Mouse (Mus musculus) liver, embryonic 16.5 days (tissue): ENCODE data around the gene Nit2. TPM values are rescaled to one million over a fixed set of nuclear protein-coding genes. Genes with fewer than 3 reads are reported as not detected.
"Not testable (repeated sequence)": the region's sequence is repeated elsewhere in the genome, so short reads cannot be mapped to it uniquely, and the experiment has no call there.

Experiments
- ATAC-seq: fragments of 200-750 bp; cut with Nextera tagmentation; 2 replicates; pipeline ENCODE4 v1.8.0; 2017; ENCODE audit warnings: low read depth, mild to moderate bottlenecking, moderate number of reproducible peaks, moderate library complexity
- H3K27ac ChIP-seq: fragments of 300-500 bp; sonication (generic); 2 replicates; pipeline ENCODE4 v1.5.1; 2014; ENCODE audit warnings: mild to moderate bottlenecking, low read length
- H3K27me3 ChIP-seq: fragments of 300-500 bp; sonication (generic); 2 replicates; pipeline ENCODE4 v1.6.1; 2014; ENCODE audit warnings: low read depth, low read length, mixed read lengths; ENCODE audit not compliant: control insufficient read depth, insufficient read depth
- H3K36me3 ChIP-seq: fragments of 300-500 bp; sonication (generic); 2 replicates; pipeline ENCODE4 v1.6.1; 2014; ENCODE audit warnings: mild to moderate bottlenecking; ENCODE audit not compliant: control insufficient read depth, insufficient read depth
- H3K4me1 ChIP-seq: fragments of 300-500 bp; sonication (generic); 2 replicates; pipeline ENCODE4 v1.6.1; 2014; ENCODE audit warnings: low read depth, low read length, mixed read lengths; ENCODE audit not compliant: control insufficient read depth
- H3K4me2 ChIP-seq: fragments of 300-500 bp; sonication (generic); 2 replicates; pipeline ENCODE4 v1.6.1; 2014; ENCODE audit warnings: low read depth, low read length, mixed read lengths
- H3K4me3 ChIP-seq: fragments of 300-500 bp; sonication (generic); 2 replicates; pipeline ENCODE4 v1.5.1; 2014; ENCODE audit warnings: low read depth, mild to moderate bottlenecking, low read length
- H3K9ac ChIP-seq: fragments of 300-500 bp; sonication (generic); 2 replicates; pipeline ENCODE4 v1.6.1; 2014; ENCODE audit warnings: low read depth, low read length
- H3K9me3 ChIP-seq: fragments of 300-500 bp; sonication (generic); replicated peaks from 2 replicates; pipeline ENCODE4 v1.6.1; 2016; ENCODE audit warnings: low read length; ENCODE audit not compliant: control insufficient read depth
- WGBS: fragments of 180-500 bp; shearing (Covaris S2); extraction: QIAGEN DNeasy Blood & Tissue Kit; methylation state at CpG from one replicate; pipeline ENCODE4 v1.1.7; 2014; ENCODE audit not compliant: insufficient replicate concordance; 5-methylcytosine and 5-hydroxymethylcytosine counted together
- polyA plus RNA-seq: library from polyadenylated mRNA; unstranded; fragments of >200 nt; fragmentation: Nextera tagmentation; extraction: Ambion mirVana; gene quantifications from 2 replicates; pipeline ENCODE4 v1.2.1, GENCODE M21; 2015

Gene Nit2
- polyA plus RNA-seq, 1 experiment from 2014 or later: 48.0 TPM

DNA sequence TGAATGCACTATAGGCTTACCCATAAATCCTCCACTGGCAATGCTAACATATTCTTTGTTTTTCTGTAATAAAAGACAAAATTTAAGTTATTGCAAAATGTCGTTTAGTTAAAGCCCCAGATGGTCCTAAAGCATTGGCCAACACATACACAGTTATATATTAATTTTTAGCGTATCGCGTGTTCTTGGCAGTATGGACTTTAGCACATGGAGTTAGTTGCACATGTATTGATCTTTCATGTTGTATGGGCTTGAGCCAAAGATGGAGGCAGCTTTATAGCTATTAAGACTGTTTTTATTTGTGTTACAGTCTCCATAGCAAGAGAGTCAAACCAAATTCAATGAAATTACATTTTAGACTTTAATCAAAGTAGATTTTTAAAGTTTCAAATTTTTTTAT lies 19.5 kb upstream of the Nit2 start:
- Histone ChIP-seq H3K9me3 (no peaks in the 10 kb centered on the region), H3K4me3 (no peak overlapping the region), H3K4me2 (no peak overlapping the region), H3K27me3 (no peaks in the 10 kb centered on the region), H3K9ac (no peak overlapping the region), H3K27ac (no peak overlapping the region), H3K4me1 (no peaks in the 10 kb centered on the region), H3K36me3 (peaks cover 8% of the 10 kb centered on the region)
- 80% methylated on average over 4 of the region's 4 CpGs for WGBS
- no peak for ATAC-seq

DNA sequence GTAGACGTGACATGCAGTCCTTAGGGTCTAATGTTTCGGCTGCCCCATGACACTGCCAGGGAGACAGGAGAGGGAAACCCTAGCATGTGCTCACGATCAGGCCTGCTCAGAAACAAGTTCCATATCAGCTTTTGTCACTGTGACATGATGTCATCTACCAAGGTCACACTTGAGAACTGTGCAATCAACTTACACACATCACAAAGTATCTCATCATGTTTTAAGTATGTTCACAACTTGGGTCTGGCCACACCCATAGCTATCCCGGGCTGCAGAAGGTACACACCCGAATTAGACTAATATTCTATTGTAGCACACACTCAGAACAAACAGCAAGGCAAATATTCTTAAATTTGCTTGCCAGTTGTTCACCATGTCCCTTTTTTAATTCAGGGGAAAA lies 14.9 kb upstream of the Nit2 start:
- no peaks in the 10 kb centered on the region for H3K4me1 ChIP-seq
- H3K27me3 ChIP-seq: no peaks in the 10 kb centered on the region
- no peaks in the 10 kb centered on the region for H3K9me3 ChIP-seq
- H3K9ac ChIP-seq: no peak overlapping the region
- H3K27ac ChIP-seq: no peak overlapping the region
- no peak overlapping the region for H3K4me3 ChIP-seq
- WGBS: 61% methylated on average over 5 of the region's 5 CpGs
- H3K4me2 ChIP-seq: no peak overlapping the region
- H3K36me3 ChIP-seq: peaks cover 6% of the 10 kb centered on the region
- no peak for ATAC-seq

DNA sequence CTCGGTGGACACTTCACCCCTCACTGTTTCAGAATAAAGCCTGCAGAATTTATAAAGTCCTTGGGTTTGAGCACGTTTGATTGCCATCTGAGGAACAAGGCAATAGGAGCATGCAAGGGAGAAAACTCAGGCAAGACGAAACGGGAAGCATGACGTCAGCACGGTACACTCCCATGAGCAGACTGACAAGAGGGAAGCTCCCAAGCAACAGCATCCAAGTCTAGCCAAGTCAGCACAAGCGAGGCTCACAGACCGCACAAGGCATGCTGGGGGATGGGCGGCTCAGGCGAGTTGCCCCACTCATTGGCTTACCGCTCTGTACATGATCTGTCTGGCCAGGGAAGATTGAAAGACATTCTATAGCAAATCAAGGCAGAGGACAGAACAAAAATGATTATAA lies 14.0 kb upstream of the Nit2 start:
- ATAC-seq: peak; percentile 54; the same call in 1 of the 2 replicates
- WGBS: 69% methylated on average over 11 of the region's 11 CpGs
- H3K36me3 ChIP-seq: peaks cover 6% of the 10 kb centered on the region; the same call in 1 of the 2 replicates
- H3K4me3 ChIP-seq: no peak overlapping the region
- H3K4me1 ChIP-seq: no peaks in the 10 kb centered on the region
- H3K4me2 ChIP-seq: no peak overlapping the region
- no peak overlapping the region for H3K27ac ChIP-seq
- H3K27me3 ChIP-seq: no peaks in the 10 kb centered on the region
- H3K9ac ChIP-seq: no peak overlapping the region
- no peaks in the 10 kb centered on the region for H3K9me3 ChIP-seq

DNA sequence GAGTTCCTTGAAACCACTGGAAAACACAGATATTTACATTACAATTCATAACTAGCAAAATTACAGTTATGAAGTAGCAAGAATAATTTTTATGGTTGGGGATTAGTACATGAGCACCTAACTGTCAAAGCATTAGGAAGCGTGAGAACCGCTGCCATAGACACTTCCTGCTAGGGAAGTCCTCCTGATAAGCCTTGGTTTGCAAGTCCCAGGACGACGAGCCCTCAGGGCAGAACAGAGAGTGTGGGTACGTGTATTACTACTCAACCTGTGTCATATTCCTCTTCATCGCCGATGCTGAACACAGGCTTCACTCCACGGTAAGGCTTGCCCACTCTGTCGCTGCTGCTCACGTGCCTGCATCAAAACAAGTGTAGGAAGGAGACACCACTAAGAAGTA lies 10.5 kb upstream of the Nit2 start:
- no peaks in the 10 kb centered on the region for H3K27me3 ChIP-seq
- no peak overlapping the region for H3K9ac ChIP-seq
- 56% methylated on average over 10 of the region's 10 CpGs for WGBS
- H3K36me3 ChIP-seq: peaks cover 6% of the 10 kb centered on the region; the same call in 1 of the 2 replicates
- H3K4me1 ChIP-seq: no peaks in the 10 kb centered on the region
- no peak for ATAC-seq
- no peak overlapping the region for H3K4me2 ChIP-seq
- no peaks in the 10 kb centered on the region for H3K9me3 ChIP-seq
- H3K4me3 ChIP-seq: no peak overlapping the region
- H3K27ac ChIP-seq: no peak overlapping the region

DNA sequence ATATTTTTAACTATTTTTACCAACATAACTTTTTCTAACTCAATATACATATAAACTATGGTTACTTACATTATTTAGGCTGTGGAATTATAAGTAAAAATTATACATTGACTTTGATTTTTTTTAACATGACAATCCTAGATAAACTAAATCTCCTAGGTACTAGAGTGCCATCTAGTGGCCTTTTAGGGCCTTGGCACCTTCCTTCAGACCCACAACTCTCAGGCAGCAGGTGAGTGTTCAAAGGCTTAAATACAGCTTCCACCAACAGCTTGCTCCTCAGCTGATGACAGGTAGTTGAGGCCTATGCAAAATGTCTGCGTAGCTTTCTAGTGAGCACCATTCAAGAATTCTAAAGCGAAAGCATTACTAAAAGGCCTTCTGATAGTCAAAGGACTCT lies 10.1 kb upstream of the Nit2 start:
- no peak for ATAC-seq
- Histone ChIP-seq H3K4me1 (no peaks in the 10 kb centered on the region), H3K9me3 (no peaks in the 10 kb centered on the region), H3K4me3 (no peak overlapping the region), H3K27ac (no peak overlapping the region), H3K27me3 (no peaks in the 10 kb centered on the region), H3K9ac (no peak overlapping the region), H3K4me2 (no peak overlapping the region), H3K36me3 (peaks cover 6% of the 10 kb centered on the region; the same call in 1 of the 2 replicates)
- 51% methylated on average over 2 of the region's 2 CpGs for WGBS

DNA sequence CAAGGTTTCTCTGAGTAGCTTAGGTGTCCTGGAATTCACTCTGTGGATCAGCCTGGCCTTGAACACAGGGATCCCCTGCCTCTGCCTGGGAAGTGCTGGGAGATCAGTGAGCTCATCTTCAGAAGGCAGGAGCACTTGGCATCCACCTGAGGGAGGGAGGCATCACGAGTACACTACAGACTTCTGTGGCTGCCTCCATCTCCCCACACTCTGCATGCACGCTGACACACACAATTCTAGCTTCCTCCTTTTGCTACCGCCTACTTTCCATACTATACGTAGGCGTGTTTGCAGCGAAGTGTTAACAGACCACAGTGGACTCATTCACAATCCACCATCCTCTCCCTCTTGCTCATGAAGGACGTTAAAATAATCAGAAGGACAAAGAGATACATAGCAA lies 9.1 kb upstream of the Nit2 start:
- no peaks in the 10 kb centered on the region for H3K27me3 ChIP-seq
- H3K4me3 ChIP-seq: no peak overlapping the region
- H3K27ac ChIP-seq: no peak overlapping the region
- no peaks in the 10 kb centered on the region for H3K4me1 ChIP-seq
- H3K9me3 ChIP-seq: no peaks in the 10 kb centered on the region
- 72% methylated on average over 7 of the region's 7 CpGs for WGBS
- H3K4me2 ChIP-seq: no peak overlapping the region
- no peak overlapping the region for H3K9ac ChIP-seq
- no peak for ATAC-seq
- H3K36me3 ChIP-seq: peaks cover 1% of the 10 kb centered on the region; the same call in 1 of the 2 replicates

DNA sequence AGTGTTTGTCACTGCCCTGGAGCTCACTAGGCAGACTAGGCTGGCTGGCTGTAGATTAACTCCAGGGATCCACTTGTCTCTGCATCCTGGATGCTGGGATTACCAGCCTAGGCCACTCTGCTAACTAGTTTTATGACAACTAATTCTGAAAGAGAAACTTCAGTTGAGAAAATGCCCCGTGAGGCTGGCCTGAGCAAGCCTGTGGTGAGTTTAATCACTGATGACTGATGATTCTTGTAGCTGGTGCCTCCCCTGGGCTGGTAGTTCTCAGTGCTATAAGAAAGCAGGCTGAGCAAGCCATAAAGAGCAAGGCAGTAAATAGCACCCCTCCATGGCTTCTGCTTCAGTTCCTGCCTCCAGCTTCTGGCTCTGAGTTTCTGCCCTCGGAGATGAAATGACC lies 8.6 kb upstream of the Nit2 start:
- 64% methylated on average over 2 of the region's 2 CpGs for WGBS
- ATAC-seq: peak; percentile 45; the same call in 1 of the 2 replicates
- H3K27ac ChIP-seq: no peak overlapping the region
- no peak overlapping the region for H3K4me2 ChIP-seq
- no peak overlapping the region for H3K9ac ChIP-seq
- no peaks in the 10 kb centered on the region for H3K9me3 ChIP-seq
- no peak overlapping the region for H3K4me3 ChIP-seq
- H3K4me1 ChIP-seq: no peaks in the 10 kb centered on the region
- no peaks in the 10 kb centered on the region for H3K27me3 ChIP-seq
- H3K36me3 ChIP-seq: no peaks in the 10 kb centered on the region

DNA sequence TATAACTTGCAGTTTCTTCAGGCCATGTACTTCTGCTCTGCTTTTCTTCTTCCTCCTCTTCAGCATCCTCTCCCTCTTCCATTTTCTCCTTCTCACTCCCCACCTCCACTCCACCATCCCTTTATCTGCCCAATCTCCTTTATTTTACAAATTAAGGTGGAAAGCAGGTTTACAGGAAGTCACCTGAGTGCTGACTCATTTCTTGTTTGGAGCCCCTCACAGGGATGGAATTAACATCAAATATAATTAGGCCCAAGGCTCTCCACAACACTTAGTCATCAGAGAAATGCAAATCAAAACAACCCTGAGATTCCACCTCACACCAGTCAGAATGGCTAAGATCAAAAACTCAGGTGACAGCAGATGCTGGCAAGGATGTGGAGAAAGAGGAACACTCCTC lies 7.3 kb upstream of the Nit2 start:
- H3K4me1 ChIP-seq, H3K9me3 ChIP-seq, H3K27ac ChIP-seq, H3K9ac ChIP-seq, ATAC-seq, H3K4me3 ChIP-seq, H3K4me2 ChIP-seq, H3K27me3 ChIP-seq, H3K36me3 ChIP-seq: not testable (repeated sequence)

DNA sequence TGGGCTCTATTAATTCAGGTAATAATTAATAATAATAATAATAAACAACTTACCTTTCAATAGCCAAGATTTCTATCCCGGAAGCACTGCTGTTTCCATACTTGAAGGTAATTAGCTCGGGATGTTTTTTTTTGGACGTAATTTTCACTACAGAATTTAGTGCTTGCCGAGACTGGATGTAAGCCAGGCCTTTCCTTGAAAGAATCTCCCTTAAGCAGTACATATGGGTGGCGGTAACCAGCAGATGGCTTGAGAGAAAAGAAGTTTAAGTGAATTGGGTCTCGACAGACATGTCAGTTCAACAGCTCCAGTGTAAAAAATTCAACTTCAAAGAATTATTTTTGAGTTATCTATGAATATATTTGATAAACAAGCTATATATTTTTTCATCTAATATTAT lies 4.4 kb upstream of the Nit2 start:
- 80% methylated on average over 6 of the region's 6 CpGs for WGBS
- Histone ChIP-seq H3K27me3 (no peaks in the 10 kb centered on the region), H3K36me3 (no peaks in the 10 kb centered on the region), H3K4me1 (peaks cover 5% of the 10 kb centered on the region), H3K9ac (no peak overlapping the region), H3K4me2 (no peak overlapping the region), H3K9me3 (no peaks in the 10 kb centered on the region), H3K4me3 (no peak overlapping the region), H3K27ac (no peak overlapping the region)
- ATAC-seq: no peak

DNA sequence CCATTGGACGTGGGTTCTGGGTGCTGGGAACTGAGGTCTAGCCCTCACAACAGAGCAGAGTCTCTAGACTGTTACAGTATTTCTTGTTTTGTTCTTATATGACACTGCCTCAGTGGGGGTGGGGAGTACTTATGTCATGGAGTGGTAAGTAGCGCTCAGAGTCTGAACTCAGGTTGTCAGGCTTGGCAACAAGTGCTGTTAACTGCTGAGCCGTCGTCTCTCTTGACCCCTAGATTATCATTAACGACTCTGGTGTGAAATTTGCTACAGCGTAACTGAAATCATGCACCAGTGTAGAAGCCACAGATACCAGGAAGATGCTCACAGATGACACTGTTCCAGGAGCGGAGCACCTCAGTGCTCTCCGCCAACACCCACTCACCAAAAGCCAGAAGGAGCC lies 4.0 kb upstream of the Nit2 start:
- ATAC-seq: no peak
- Histone ChIP-seq H3K4me1 (peaks cover 9% of the 10 kb centered on the region), H3K9me3 (no peaks in the 10 kb centered on the region), H3K4me3 (no peak overlapping the region), H3K9ac (no peak overlapping the region), H3K36me3 (no peaks in the 10 kb centered on the region), H3K27ac (no peak overlapping the region), H3K4me2 (no peak overlapping the region), H3K27me3 (no peaks in the 10 kb centered on the region)
- WGBS: 81% methylated on average over 8 of the region's 8 CpGs
